Mouse (Mus musculus) liver, embryonic 14.5 days (tissue): ENCODE data around the gene Mrgprd.

Experiments used
- CTCF ChIP-seq: IDR thresholded peaks from 2 replicates; pipeline ENCODE4 v1.5.1; 2016; ENCODE audit warnings: antibody characterized with exemption, low read depth, control low read depth
- EP300 ChIP-seq: IDR thresholded peaks from 2 replicates; pipeline ENCODE4 v1.6.1; 2016; ENCODE audit warnings: antibody characterized with exemption, low read depth

DNA sequence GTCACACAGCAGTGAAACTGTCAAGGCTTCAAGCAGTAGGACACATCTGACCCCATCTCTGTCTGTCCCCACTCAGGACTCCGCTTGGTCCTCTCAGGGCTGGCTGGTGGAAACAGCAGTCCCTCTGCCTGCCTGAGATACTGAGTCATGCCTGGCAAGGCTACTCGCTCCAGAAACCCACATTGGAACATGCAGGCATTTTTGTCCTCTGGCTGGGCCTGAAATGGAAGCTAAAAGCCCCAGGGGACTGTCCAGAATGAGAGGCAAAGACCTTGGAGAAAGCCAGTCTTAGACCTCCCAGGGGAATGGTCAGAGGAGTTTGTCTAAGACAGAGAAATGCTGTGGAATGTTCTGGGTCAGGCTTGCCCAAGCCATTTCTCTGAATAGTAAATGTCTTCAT, 48.6 kb upstream of the Mrgprd start:
- TF ChIP-seq EP300 (no peak), CTCF (no peak)
